Mouse (Mus musculus): ENCODE results near the gene Snd1.

Gene Snd1

DNA sequence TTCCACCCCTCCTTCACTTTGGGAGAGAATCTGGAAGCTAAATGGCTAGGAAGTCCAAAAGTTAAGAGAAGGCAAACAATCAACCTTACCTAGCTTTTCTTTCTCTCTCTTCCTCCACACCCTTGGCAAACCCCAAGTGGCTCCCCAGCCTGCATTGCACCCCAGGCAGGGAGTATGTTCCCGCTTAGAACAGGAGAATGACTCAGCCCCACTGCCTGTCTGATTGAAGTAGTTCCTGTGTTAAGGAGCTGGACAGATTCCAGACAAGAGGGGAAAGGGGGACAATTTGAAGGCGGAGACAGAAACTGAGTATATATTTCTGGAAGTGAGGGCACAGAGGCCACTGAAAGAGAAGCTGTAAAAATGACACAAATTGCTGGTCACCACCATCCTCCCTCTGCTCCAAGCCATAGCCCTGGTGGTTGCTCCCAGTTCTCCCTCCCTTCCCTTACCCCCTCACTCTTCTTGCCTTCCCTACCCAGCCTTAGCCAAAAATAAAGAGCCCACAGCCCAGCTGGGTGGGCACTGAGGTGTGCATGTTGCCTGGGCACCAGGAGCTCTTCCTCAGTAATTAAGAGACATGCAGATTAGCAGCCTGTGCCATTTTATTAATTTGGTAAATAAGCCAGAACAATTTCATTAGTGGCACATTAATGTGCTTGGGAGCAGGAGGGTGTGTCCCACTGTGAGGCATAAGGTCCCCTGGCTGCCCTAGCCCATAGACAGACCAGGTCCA lies 392.7 kb downstream of the Snd1 start:
- in situ Hi-C loops (cut with MboI): no loop called here

GRCm38 (mm10) chr6:28871725-28872420 lies 396.9 kb downstream of the Snd1 start:
- in situ Hi-C loops (cut with MboI): no loop called here

DNA sequence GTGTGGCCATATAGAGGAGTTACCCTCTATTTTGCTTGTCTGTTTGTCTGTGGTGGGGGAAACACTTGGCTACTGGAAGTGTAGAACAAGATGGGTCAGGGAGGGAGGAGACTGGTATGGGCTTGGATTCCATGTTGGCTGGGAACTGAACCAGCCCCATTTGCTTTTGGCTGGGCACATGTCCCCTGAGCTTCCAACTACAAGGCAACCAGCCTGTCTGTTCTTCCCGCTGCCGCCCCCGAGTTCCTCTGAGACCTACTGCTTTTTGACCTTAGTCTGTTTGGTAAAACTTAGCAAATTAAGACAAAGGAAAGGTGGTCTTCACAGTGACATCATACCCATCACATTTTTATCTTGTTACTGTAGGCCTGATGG lies 397.5 kb downstream of the Snd1 start:
- in situ Hi-C loops (cut with MboI): no loop called here

GRCm38 (mm10) chr6:28874053-28874452 lies 399.1 kb downstream of the Snd1 start:
- in situ Hi-C loops (cut with MboI): no loop called here

DNA sequence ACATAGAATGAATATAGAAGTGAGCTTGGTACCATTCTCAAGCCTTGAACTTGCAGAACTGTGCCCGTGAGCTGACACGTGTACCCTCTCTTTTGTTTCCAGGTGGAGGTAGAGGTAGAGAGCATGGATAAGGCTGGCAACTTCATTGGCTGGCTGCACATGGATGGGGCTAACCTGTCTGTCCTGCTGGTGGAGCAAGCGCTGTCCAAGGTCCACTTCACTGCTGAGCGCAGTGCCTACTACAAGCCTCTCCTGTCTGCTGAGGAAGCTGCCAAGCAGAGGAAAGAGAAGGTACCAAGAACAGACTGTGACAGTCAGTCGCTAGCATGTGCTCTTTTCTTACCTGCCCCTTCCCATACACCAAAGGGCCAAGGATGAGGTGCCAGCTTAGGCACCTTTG lies 399.8 kb downstream of the Snd1 start:
- in situ Hi-C loops (cut with MboI): no loop called here

- in situ Hi-C loops (cut with MboI): no loop called here
Observed at GRCm38 (mm10) chr6:28875333-28875732, 400.4 kb downstream of the Snd1 start.

GRCm38 (mm10) chr6:28876492-28876891 lies 401.6 kb downstream of the Snd1 start:
- in situ Hi-C loops (cut with MboI): no loop called here

DNA sequence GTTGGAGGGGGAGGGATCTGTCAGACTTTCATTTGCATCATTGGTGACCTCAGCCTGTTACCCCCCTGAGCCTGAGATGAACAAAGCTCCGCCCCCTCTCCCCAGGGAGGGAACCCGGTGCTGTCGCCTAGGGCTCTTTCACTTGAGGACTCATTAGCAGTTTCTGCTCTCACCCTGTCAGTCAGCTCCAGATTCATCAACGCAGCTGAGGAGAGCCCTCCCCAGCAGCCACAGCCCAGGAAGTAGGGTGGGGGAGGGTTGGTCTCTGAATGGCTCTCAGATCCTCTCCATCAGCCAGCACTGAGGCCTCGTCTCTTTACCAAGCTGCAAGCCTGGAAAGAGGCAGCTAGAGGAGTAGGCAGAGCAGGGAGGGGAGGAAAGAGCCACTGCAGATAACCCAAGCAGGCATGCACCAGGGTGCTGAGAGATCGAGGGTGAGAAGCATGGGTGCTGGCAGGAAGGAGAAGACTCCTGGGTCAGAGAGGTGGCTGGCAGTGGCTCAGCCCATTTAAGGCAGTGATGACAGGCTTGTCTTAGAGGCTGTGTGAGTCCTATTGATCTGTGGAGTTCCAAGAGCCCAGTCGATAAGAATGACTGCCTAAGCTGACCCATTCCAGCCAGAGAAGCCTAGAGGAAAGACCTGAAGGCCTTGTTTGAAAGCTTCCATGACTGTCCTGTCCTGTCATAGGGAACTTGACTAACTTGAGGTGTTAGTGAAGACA lies 403.2 kb downstream of the Snd1 start:
- in situ Hi-C loops (cut with MboI): no loop called here

- in situ Hi-C loops (cut with MboI): no loop called here
Observed at GRCm38 (mm10) chr6:28879315-28879714, 404.4 kb downstream of the Snd1 start.

DNA sequence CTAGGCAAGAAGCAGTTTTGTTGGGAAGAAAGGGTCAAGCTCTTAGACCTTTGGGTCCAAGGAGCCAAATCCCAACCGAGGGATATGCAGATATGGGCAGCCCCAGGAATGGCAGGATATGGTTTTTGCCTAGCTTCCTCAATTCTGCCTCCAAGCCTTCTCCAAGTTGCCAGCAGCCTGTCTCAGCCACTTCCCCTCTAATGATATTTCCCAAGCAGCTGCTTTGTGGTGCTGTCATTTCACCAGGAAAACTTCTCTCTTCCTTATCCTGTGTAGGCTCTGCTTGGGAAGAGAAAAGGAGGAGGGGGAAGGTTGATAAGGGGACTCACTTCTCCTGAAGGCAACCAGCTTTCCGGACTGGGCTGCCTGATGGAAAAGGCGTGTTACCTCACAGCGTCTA lies 406.0 kb downstream of the Snd1 start:
- in situ Hi-C loops (cut with MboI): no loop called here

GRCm38 (mm10) chr6:28883518-28883917 lies 408.6 kb downstream of the Snd1 start:
- in situ Hi-C loops (cut with MboI): no loop called here

- in situ Hi-C loops (cut with MboI): no loop called here
Observed at GRCm38 (mm10) chr6:28886724-28887440, 411.9 kb downstream of the Snd1 start.

DNA sequence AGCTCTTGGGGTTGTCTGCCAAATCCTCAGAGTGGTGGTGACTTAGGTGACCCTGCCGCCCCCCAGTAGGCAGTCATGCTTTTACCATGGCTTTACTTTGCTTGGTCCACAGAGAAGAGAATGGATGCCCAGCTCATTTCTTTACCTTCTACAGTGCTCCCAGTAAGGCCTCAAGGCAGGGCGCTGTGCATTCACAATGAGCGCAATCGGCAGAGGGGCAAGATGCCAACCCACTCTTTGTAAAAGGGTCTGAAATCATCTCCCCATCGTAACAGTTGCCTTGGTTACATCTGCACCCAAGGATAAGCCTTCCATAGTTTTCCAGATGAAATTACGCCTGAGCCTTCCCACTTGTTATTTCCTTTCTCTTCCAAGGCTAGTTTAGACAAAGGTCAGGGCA lies 415.5 kb downstream of the Snd1 start:
- in situ Hi-C loops (cut with MboI): no loop called here

DNA sequence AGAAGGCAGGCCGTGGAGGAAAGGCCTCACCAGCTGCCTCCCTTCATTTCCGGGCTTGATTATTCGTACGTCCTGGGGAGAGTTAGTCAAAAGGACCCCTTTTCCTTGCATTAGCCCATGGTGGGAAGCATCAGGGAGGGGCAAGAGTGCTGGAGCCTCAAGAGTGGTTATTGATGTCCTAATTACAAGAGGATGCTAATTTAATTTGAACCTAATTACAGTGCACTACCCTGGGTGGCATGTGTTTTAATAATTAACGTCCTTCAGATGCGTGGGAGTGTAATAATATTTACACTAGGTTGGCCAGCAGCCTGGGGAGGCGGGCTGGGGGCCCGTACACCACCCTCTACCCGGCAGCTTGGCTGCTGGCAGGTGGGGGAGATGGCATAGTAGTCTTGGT lies 416.5 kb downstream of the Snd1 start:
- in situ Hi-C loops (cut with MboI): no loop called here

DNA sequence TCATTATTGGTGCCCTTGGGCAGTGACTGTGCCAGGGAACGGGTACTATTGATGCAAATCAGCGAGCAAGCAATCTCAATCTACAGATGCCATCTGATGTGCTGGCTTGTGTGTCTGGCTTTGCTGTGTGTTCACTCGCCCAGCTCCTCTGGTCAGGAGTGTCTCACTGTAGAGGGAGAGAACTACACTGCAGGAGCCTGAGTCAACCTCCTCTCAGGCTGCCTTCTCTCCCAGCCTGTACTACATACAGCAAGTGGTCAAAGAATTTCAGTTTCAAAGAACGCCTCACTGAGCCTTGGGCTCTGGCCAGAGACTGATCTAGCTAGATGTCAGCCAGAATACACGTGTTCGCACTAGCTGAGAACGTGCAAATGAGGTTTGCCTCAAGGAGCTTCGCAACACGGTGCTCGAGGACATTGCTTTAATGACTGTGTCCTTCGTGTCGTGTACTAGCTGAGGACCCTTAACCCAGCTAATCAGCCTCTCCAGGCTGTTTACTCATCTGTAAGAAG lies 420.1 kb downstream of the Snd1 start:
- in situ Hi-C loops (cut with MboI): no loop called here

GRCm38 (mm10) chr6:28895726-28896125 lies 420.8 kb downstream of the Snd1 start:
- in situ Hi-C loops (cut with MboI): no loop called here

DNA sequence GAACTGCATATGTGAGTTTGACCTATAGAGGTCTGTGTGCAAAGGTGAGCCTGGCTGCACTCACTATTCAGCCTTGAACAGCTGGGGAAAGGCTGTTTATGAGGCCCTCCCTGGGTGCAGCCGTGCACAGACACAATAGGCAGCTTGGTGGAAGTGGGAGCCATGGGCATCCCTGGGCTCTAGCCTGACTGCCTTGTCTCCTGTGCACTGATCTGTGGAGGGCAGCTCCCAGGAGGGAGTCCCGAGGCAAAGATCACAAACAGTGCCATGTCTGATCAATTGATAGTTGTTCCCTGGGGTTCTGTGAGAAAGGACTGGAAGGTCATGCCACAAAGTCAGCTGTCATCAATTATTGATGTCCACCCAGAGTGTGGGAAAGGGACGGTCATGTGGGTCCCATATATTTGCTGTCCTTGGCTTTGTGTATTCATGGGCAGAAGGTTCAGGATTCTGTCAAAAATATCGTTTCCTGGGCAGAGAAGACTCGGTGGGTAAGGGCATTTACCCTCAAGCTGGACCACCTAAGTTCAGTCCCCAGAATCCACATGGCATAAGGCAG lies 421.9 kb downstream of the Snd1 start:
- in situ Hi-C loops (cut with MboI): no loop called here

- in situ Hi-C loops (cut with MboI): no loop called here
Observed at GRCm38 (mm10) chr6:28897326-28898085, 422.6 kb downstream of the Snd1 start.

- in situ Hi-C loops (cut with MboI): no loop called here
Observed at GRCm38 (mm10) chr6:28898836-28899235, 423.9 kb downstream of the Snd1 start.

GRCm38 (mm10) chr6:28902573-28902972 lies 427.6 kb downstream of the Snd1 start:
- in situ Hi-C loops (cut with MboI): no loop called here

- in situ Hi-C loops (cut with MboI): no loop called here
Observed at GRCm38 (mm10) chr6:28904417-28904816, 429.5 kb downstream of the Snd1 start.
